Comparison of ENCODE assay signal across 8 mouse cellular contexts in the genomic region with DNA sequence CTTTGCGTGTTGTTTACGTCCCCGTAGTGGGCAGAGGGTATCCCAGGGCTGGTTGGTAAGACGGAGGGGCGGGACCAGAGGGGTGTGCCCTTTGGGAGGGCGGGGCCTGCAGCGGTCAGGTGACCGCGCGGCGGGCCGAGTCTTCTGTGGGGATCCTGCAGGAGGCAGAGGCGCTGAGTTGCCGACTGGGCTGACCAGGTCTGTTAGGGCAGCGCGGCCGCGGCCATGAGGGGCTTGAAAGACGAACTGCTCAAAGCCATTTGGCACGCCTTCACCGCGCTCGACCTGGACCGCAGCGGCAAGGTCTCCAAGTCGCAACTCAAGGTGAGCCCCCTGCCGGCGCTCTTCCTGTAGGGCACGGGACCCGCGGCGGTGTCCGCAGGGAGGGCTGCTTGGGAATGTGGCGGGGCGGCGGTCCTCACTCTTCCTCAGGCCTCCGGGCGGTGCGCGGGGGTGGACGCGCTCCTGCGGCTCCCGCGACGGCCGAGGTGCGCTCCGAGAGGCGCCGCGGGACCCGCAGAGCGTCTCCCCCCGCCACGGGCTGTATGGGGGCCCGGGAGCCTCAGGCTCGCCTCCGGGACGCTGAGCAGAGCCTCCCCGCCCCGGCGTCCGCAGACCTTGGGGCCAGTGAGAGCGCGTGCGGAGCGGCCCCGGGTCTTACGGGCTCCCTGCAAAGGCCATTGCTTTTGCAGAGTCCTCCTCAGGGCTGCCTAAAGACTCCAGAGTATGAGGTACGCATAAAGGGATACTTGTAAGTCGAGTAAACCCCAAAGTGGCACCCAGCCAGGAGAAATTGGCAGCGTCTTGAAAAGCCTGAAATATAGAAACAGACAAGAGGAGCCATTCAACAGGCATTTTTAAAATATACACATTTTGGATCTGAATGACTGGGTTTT. TPM values are rescaled to one million over a fixed set of nuclear protein-coding genes. Genes with fewer than 3 reads are reported as not detected.
A peak's percentile ranks its signal among the peaks of the same experiment; 100 is the strongest.
DNase-seq lines count a peak whose midpoint lies in the region; ATAC-seq and TF ChIP-seq lines count a peak whose summit lies in the region.

A gene (plus strand): TSS at position 126 of the 896 bp plus-strand sequence.

- peak; percentile 71 for TF ChIP-seq CTCF in liver, embryonic 14.5 days (IDR thresholded peaks at IDR 0.05; ENCODE audit: low read depth)
- TF ChIP-seq CTCF in stomach, postnatal 0 days (IDR thresholded peaks at IDR 0.05; ENCODE audit: low read depth): peak; percentile 63

- H3K36me3 ChIP-seq in forebrain, embryonic 10.5 days (replicated peaks): peaks cover 16% of the 10 kb centered on the region
- peaks cover 6% of the 10 kb centered on the region; the same call in 1 of the 2 replicates for H3K36me3 ChIP-seq in heart, embryonic 15.5 days
- no peaks in the 10 kb centered on the region for H3K36me3 ChIP-seq in liver, embryonic 14.5 days (replicated peaks; ENCODE audit: control insufficient read depth, insufficient read depth, low read depth)
- H3K36me3 ChIP-seq in neural tube, embryonic 11.5 days (ENCODE audit: control insufficient read depth, insufficient read depth, low read length): no peaks in the 10 kb centered on the region
- no peaks in the 10 kb centered on the region for H3K36me3 ChIP-seq in stomach, postnatal 0 days (ENCODE audit: control insufficient read depth, insufficient read depth, low read length)

- H3K4me2 ChIP-seq in heart, embryonic 15.5 days: peak within 1 kb of the TSS; percentile 76
- H3K4me2 ChIP-seq in liver, embryonic 14.5 days (ENCODE audit: low read depth): peak within 1 kb of the TSS; percentile 94
- H3K4me2 ChIP-seq in neural tube, embryonic 11.5 days (ENCODE audit: low read depth): peak within 1 kb of the TSS; percentile 83
- H3K4me2 ChIP-seq in stomach, postnatal 0 days (replicated peaks; ENCODE audit: low read depth): peak within 1 kb of the TSS; percentile 64

- H3K27me3 ChIP-seq in forebrain, embryonic 10.5 days (ENCODE audit: poor library complexity, severe bottlenecking): no peaks in the 10 kb centered on the region
- no peaks in the 10 kb centered on the region for H3K27me3 ChIP-seq in heart, embryonic 15.5 days
- no peaks in the 10 kb centered on the region for H3K27me3 ChIP-seq in liver, embryonic 14.5 days (ENCODE audit: control insufficient read depth, insufficient read depth, low read length)
- H3K27me3 ChIP-seq in neural tube, embryonic 11.5 days (ENCODE audit: control insufficient read depth, insufficient read depth, low read length): no peaks in the 10 kb centered on the region
- no peaks in the 10 kb centered on the region for H3K27me3 ChIP-seq in stomach, postnatal 0 days (ENCODE audit: control insufficient read depth, insufficient read depth, low read length)

- peak; percentile 97 for ATAC-seq in heart, embryonic 15.5 days (replicated peaks; ENCODE audit: insufficient number of reproducible peaks, insufficient read depth, low FRiP score, low read depth)
- ATAC-seq in liver, embryonic 14.5 days (ENCODE audit: insufficient read depth): peak; percentile 99
- peak; percentile 99 for ATAC-seq in neural tube, embryonic 11.5 days (ENCODE audit: insufficient read depth, low FRiP score, low TSS enrichment)
- peak; percentile 97 for ATAC-seq in stomach, postnatal 0 days (ENCODE audit: low FRiP score, low TSS enrichment)

- under 1% methylated on average over 73 of the region's 73 CpGs for WGBS in forebrain, embryonic 10.5 days
- under 1% methylated on average over 73 of the region's 73 CpGs for WGBS in heart, embryonic 15.5 days
- under 1% methylated on average over 67 of the region's 73 CpGs for WGBS in liver, embryonic 14.5 days (ENCODE audit: insufficient replicate concordance)
- under 1% methylated on average over 64 of the region's 73 CpGs for WGBS in neural tube, embryonic 11.5 days
- under 1% methylated on average over 70 of the region's 73 CpGs for WGBS in stomach, postnatal 0 days

- H3K9ac ChIP-seq in heart, embryonic 15.5 days: peak within 1 kb of the TSS; percentile 84
- H3K9ac ChIP-seq in liver, embryonic 14.5 days (replicated peaks): peak within 1 kb of the TSS; percentile 67
- peak within 1 kb of the TSS; percentile 90 for H3K9ac ChIP-seq in neural tube, embryonic 11.5 days (ENCODE audit: low read length)
- H3K9ac ChIP-seq in stomach, postnatal 0 days (ENCODE audit: low read length): peak within 1 kb of the TSS; percentile 92

- peak; percentile 92 for DNase-seq in CD4-positive, CD25-positive, alpha-beta regulatory T cell, adult 2 months (ENCODE audit: low read depth, low spot score)
- peak; percentile 75 for DNase-seq in c-Kit-negative CD71-positive TER-119-positive erythroid progenitor cells, embryonic 14.5 days (ENCODE audit: low read depth, low spot score)
- DNase-seq in forebrain, embryonic 10.5 days (ENCODE audit: extremely low spot score, low spot score): peak; percentile 95
- peak; percentile 93 to 95 for DNase-seq in kidney, postnatal 25 days
- DNase-seq in liver, embryonic 14.5 days (ENCODE audit: low read depth in 3 of 3, low spot score in 3 of 3): peak; percentile 74 to 76 (median 76)
- peak; percentile 92 for DNase-seq in neural tube, embryonic 11.5 days (ENCODE audit: low spot score)
- DNase-seq in stomach, postnatal 0 days (ENCODE audit: low spot score): peak; percentile 94

- peaks cover 25% of the 10 kb centered on the region for H3K4me1 ChIP-seq in forebrain, embryonic 10.5 days
- H3K4me1 ChIP-seq in heart, embryonic 15.5 days (replicated peaks): peaks cover 12% of the 10 kb centered on the region
- H3K4me1 ChIP-seq in liver, embryonic 14.5 days (replicated peaks; ENCODE audit: control insufficient read depth in 2 of 2, insufficient read depth in 2 of 2, low read length in 1 of 2): peaks cover 7% of the 10 kb centered on the region in 2 experiments; a peak in 3 of 4 replicates
- H3K4me1 ChIP-seq in neural tube, embryonic 11.5 days (ENCODE audit: control insufficient read depth, insufficient read depth, low read length): 0 out of 2 replicates have a peak, but pooled peaks cover 3% of the 10 kb centered on the region
- H3K4me1 ChIP-seq in stomach, postnatal 0 days (replicated peaks; ENCODE audit: control insufficient read depth, insufficient read depth): 0 out of 2 replicates have a peak, but pooled peaks cover 3% of the 10 kb centered on the region

- H3K27ac ChIP-seq in forebrain, embryonic 10.5 days: peak within 1 kb of the TSS; percentile 97
- H3K27ac ChIP-seq in heart, embryonic 15.5 days: peak within 1 kb of the TSS; percentile 98
- H3K27ac ChIP-seq in liver, embryonic 14.5 days: peak within 1 kb of the TSS; percentile 39
- H3K27ac ChIP-seq in neural tube, embryonic 11.5 days (ENCODE audit: low read depth, low read length): peak within 1 kb of the TSS; percentile 49; the same call in 1 of the 2 replicates
- peak within 1 kb of the TSS; percentile 92 for H3K27ac ChIP-seq in stomach, postnatal 0 days (replicated peaks)

- H3K4me3 ChIP-seq in forebrain, embryonic 10.5 days: peak within 1 kb of the TSS; percentile 88
- H3K4me3 ChIP-seq in heart, embryonic 15.5 days: peak within 1 kb of the TSS; percentile 76
- peak within 1 kb of the TSS; percentile 72 to 93 for H3K4me3 ChIP-seq in liver, embryonic 14.5 days (ENCODE audit: insufficient read depth in 1 of 2, low read depth in 2 of 2, low read length in 2 of 2)
- peak within 1 kb of the TSS; percentile 79 for H3K4me3 ChIP-seq in neural tube, embryonic 11.5 days (ENCODE audit: low read depth, low read length)
- H3K4me3 ChIP-seq in stomach, postnatal 0 days (ENCODE audit: low read depth, low read length): peak within 1 kb of the TSS; percentile 85

- no peak for TF ChIP-seq EP300 in liver, embryonic 14.5 days (IDR thresholded peaks at IDR 0.05; ENCODE audit: low read depth)
- TF ChIP-seq EP300 in stomach, postnatal 0 days (optimal IDR thresholded peaks at IDR 0.05): no peak

- no peaks in the 10 kb centered on the region for H3K9me3 ChIP-seq in forebrain, embryonic 10.5 days
- H3K9me3 ChIP-seq in heart, embryonic 15.5 days (replicated peaks): no peaks in the 10 kb centered on the region
- H3K9me3 ChIP-seq in liver, embryonic 14.5 days (ENCODE audit: control insufficient read depth, low read length): no peaks in the 10 kb centered on the region
- no peaks in the 10 kb centered on the region for H3K9me3 ChIP-seq in neural tube, embryonic 11.5 days (ENCODE audit: control insufficient read depth, low read length)
- no peaks in the 10 kb centered on the region for H3K9me3 ChIP-seq in stomach, postnatal 0 days (ENCODE audit: control insufficient read depth, low read length)

RNA-seq across cellular contexts. Expression of the gene that starts here (rescaled TPM):
- polyA plus RNA-seq in forebrain, embryonic 10.5 days (2016; fragmentation: Nextera tagmentation; extraction: Ambion mirVana): 32.0 and 36.0 TPM in 2 replicates
- polyA plus RNA-seq in heart, embryonic 15.5 days (2015; fragmentation: Nextera tagmentation; extraction: Ambion mirVana): 18.6 and 24.0 TPM in 2 replicates
- 3.3 and 5.5 TPM in 2 replicates for polyA plus RNA-seq in liver, embryonic 14.5 days (2012; rRNA removed)
- polyA plus RNA-seq in liver, embryonic 14.5 days (2014; fragmentation: Nextera tagmentation; extraction: Ambion mirVana): 7.6 and 7.9 TPM in 2 replicates
- polyA plus RNA-seq in neural tube, embryonic 11.5 days (2014; fragmentation: Nextera tagmentation; extraction: Ambion mirVana): 19.6 and 20.2 TPM in 2 replicates
- polyA plus RNA-seq in stomach, postnatal 0 days (2015; fragmentation: Nextera tagmentation; extraction: Ambion mirVana): 10.7 and 10.8 TPM in 2 replicates

Comparison
In these comparisons a context has a peak if more than half of its experiments do, and no peak if none do; other contexts are left out.
1. Peak in every context shown above with its lines: DNase-seq, ATAC-seq, H3K4me3 ChIP-seq and H3K27ac ChIP-seq.
2. H3K27ac ChIP-seq: peak in every context shown above with its lines; median percentile 98 in heart, embryonic 15.5 days; 97 in forebrain, embryonic 10.5 days; 92 in stomach, postnatal 0 days; 49 in neural tube, embryonic 11.5 days; 39 in liver, embryonic 14.5 days.